Mouse (Mus musculus) MEL (cell line): ENCODE results near the gene Prkce. TPM values are rescaled to one million over a fixed set of nuclear protein-coding genes. Genes with fewer than 3 reads are reported as not detected.

Source experiments
- DNase-seq: peaks from one replicate; pipeline ENCODE4 v3.0.0; 2011; ENCODE audit warnings: low read depth, low spot score
- H3K27ac ChIP-seq: 2 replicates; pipeline ENCODE4 v1.5.1; 2012; ENCODE audit warnings: low read depth, mild to moderate bottlenecking, control low read depth, low read length, moderate library complexity; ENCODE audit not compliant: control insufficient read depth
- H3K27me3 ChIP-seq, 2 experiments: fragments of 150-350 bp in 1 of 2; sonication (generic) in 1 of 2; 2 replicates each; pipeline ENCODE4 v1.6.1; 2012; ENCODE audit warnings: low read length in 2 of 2, mild to moderate bottlenecking in 2 of 2, improper control_type of control experiment in 1 of 2, moderate library complexity in 1 of 2; ENCODE audit not compliant: insufficient read depth in 2 of 2, control insufficient read depth in 1 of 2
- H3K36me3 ChIP-seq, 2 experiments: 2 replicates each; pipeline ENCODE4 v1.6.1; 2012 to 2014; ENCODE audit warnings: low read length in 2 of 2, improper control_type of control experiment in 1 of 2, inconsistent platforms in 1 of 2, mild to moderate bottlenecking in 1 of 2; ENCODE audit not compliant: insufficient read depth in 2 of 2, control insufficient read depth in 1 of 2
- H3K4me1 ChIP-seq, 2 experiments: fragments of 150-350 bp in 1 of 2; sonication (generic) in 1 of 2; 2 replicates each; pipeline ENCODE4 v1.6.1; 2012; ENCODE audit warnings: low read length in 2 of 2, improper control_type of control experiment in 1 of 2, mild to moderate bottlenecking in 1 of 2; ENCODE audit not compliant: insufficient read depth in 2 of 2, control insufficient read depth in 1 of 2
- H3K4me3 ChIP-seq, 2 experiments: fragments of 150-350 bp in 1 of 2; sonication (generic) in 1 of 2; 2 replicates each; pipeline ENCODE4 v1.5.1; 2012; ENCODE audit warnings: low read depth in 2 of 2, low read length in 2 of 2, mild to moderate bottlenecking in 2 of 2, moderate library complexity in 2 of 2, control low read depth in 1 of 2, improper control_type of control experiment in 1 of 2; ENCODE audit not compliant: control insufficient read depth in 1 of 2, insufficient read depth in 1 of 2
- H3K79me2 ChIP-seq: 2 replicates; pipeline ENCODE4 v1.6.1; 2012; ENCODE audit warnings: mild to moderate bottlenecking, low read length, moderate library complexity; ENCODE audit not compliant: control insufficient read depth, poor library complexity, insufficient read depth
- H3K9ac ChIP-seq: 2 replicates; pipeline ENCODE4 v1.6.1; 2012; ENCODE audit warnings: low read depth, mild to moderate bottlenecking, control low read depth, low read length, moderate library complexity; ENCODE audit not compliant: control insufficient read depth, poor library complexity, severe bottlenecking
- H3K9me3 ChIP-seq: fragments of 150-350 bp; sonication (generic); replicated peaks from 2 replicates; pipeline ENCODE4 v1.6.1; 2012; ENCODE audit warnings: mild to moderate bottlenecking, low read length, improper control_type of control experiment, moderate library complexity; ENCODE audit not compliant: insufficient read depth
- BHLHE40 ChIP-seq: IDR thresholded peaks from 2 replicates; pipeline ENCODE4 v1.6.1; 2012; ENCODE audit warnings: low read depth, mild to moderate bottlenecking, inconsistent platforms, low read length, improper control_type of control experiment, borderline replicate concordance
- CHD1 ChIP-seq: IDR thresholded peaks from 2 replicates; pipeline ENCODE4 v1.6.1; 2012; ENCODE audit warnings: low read depth, mild to moderate bottlenecking, inconsistent platforms, low read length, improper control_type of control experiment
- CHD2 ChIP-seq: IDR thresholded peaks from 2 replicates; pipeline ENCODE4 v1.6.1; 2011; ENCODE audit warnings: low read length, improper control_type of control experiment
- CTCF ChIP-seq, 3 experiments: IDR thresholded peaks in 2 of 3; conservative IDR thresholded peaks in 1 of 3; 2 replicates each; pipeline ENCODE4 v1.5.1; 2011 to 2012; ENCODE audit warnings: low read length in 3 of 3, low read depth in 2 of 3, mild to moderate bottlenecking in 2 of 3, improper control_type of control experiment in 1 of 3, inconsistent platforms in 1 of 3, mixed read lengths in 1 of 3, moderate library complexity in 1 of 3; ENCODE audit not compliant: control insufficient read depth in 1 of 3, insufficient read depth in 1 of 3, poor library complexity in 1 of 3, severe bottlenecking in 1 of 3
- E2F4 ChIP-seq: IDR thresholded peaks from 2 replicates; pipeline ENCODE4 v1.6.1; 2011; ENCODE audit warnings: low read depth, low read length, improper control_type of control experiment, borderline replicate concordance
- ELF1 ChIP-seq: IDR thresholded peaks from 2 replicates; pipeline ENCODE4 v1.6.1; 2014; ENCODE audit warnings: low read depth, mild to moderate bottlenecking, inconsistent platforms, low read length, improper control_type of control experiment, moderate library complexity
- EP300 ChIP-seq, 2 experiments: IDR thresholded peaks; 2 replicates each; pipeline ENCODE4 v1.6.1; 2011; ENCODE audit warnings: improper control_type of control experiment in 2 of 2, low read length in 2 of 2, low read depth in 1 of 2, mild to moderate bottlenecking in 1 of 2
- GABPA ChIP-seq: IDR thresholded peaks from 2 replicates; pipeline ENCODE4 v1.6.1; 2012; ENCODE audit warnings: low read depth, mild to moderate bottlenecking, inconsistent platforms, low read length, improper control_type of control experiment, moderate library complexity
- GATA1 ChIP-seq: IDR thresholded peaks from 2 replicates; pipeline ENCODE4 v1.6.1; 2011; ENCODE audit warnings: low read depth, low read length, improper control_type of control experiment
- JUND ChIP-seq: IDR thresholded peaks from 2 replicates; pipeline ENCODE4 v1.6.1; 2011; ENCODE audit warnings: low read depth, mild to moderate bottlenecking, improper control_type of control experiment, low read length
- KAT2A ChIP-seq: conservative IDR thresholded peaks from 2 replicates; pipeline ENCODE4 v1.6.1; 2012; ENCODE audit warnings: low read depth, low read length, improper control_type of control experiment, inconsistent platforms
- MAFK ChIP-seq: IDR thresholded peaks from 2 replicates; pipeline ENCODE4 v1.6.1; 2011; ENCODE audit warnings: low read depth, mild to moderate bottlenecking, low read length, improper control_type of control experiment, borderline replicate concordance
- MAX ChIP-seq: IDR thresholded peaks from 2 replicates; pipeline ENCODE4 v1.6.1; 2011; ENCODE audit warnings: low read length, improper control_type of control experiment
- MAZ ChIP-seq: IDR thresholded peaks from 2 replicates; pipeline ENCODE4 v1.6.1; 2012; ENCODE audit warnings: low read depth, mild to moderate bottlenecking, inconsistent platforms, low read length, improper control_type of control experiment
- MYB ChIP-seq: IDR thresholded peaks from 2 replicates; pipeline ENCODE4 v1.6.1; 2011; ENCODE audit warnings: mild to moderate bottlenecking, low read depth, low read length, improper control_type of control experiment
- NELFE ChIP-seq: IDR thresholded peaks from 2 replicates; pipeline ENCODE4 v1.6.1; 2011; ENCODE audit warnings: low read depth, low read length, improper control_type of control experiment
- POLR2A ChIP-seq, 2 experiments: IDR thresholded peaks; 2 replicates each; pipeline ENCODE4 v1.6.1; 2011 to 2012; ENCODE audit warnings: low read length in 2 of 2, mild to moderate bottlenecking in 2 of 2, control low read depth in 1 of 2, improper control_type of control experiment in 1 of 2, low read depth in 1 of 2, moderate library complexity in 1 of 2; ENCODE audit not compliant: control insufficient read depth in 1 of 2, insufficient read depth in 1 of 2, poor library complexity in 1 of 2
- POLR2AphosphoS2 ChIP-seq: IDR thresholded peaks from 2 replicates; pipeline ENCODE4 v1.6.1; 2011; ENCODE audit warnings: low read length, improper control_type of control experiment
- RAD21 ChIP-seq: IDR thresholded peaks from 2 replicates; pipeline ENCODE4 v1.6.1; 2011; ENCODE audit warnings: mild to moderate bottlenecking, low read depth, low read length, improper control_type of control experiment
- RCOR1 ChIP-seq: IDR thresholded peaks from 2 replicates; pipeline ENCODE4 v1.6.1; 2012; ENCODE audit warnings: low read depth, mild to moderate bottlenecking, inconsistent platforms, low read length, improper control_type of control experiment
- SMC3 ChIP-seq: IDR thresholded peaks from 2 replicates; pipeline ENCODE4 v1.6.1; 2011; ENCODE audit warnings: low read depth, low read length, improper control_type of control experiment
- TCF12 ChIP-seq: IDR thresholded peaks from 2 replicates; pipeline ENCODE4 v1.6.1; 2014; ENCODE audit warnings: low read depth, mild to moderate bottlenecking, inconsistent platforms, low read length, improper control_type of control experiment, moderate library complexity
- UBTF ChIP-seq: IDR thresholded peaks from 2 replicates; pipeline ENCODE4 v1.6.1; 2012; ENCODE audit warnings: low read depth, mild to moderate bottlenecking, inconsistent platforms, low read length, improper control_type of control experiment, moderate library complexity, borderline replicate concordance; ENCODE audit not compliant: insufficient read depth
- USF1 ChIP-seq: IDR thresholded peaks from 2 replicates; pipeline ENCODE4 v1.6.1; 2014; ENCODE audit warnings: low read depth, mild to moderate bottlenecking, inconsistent platforms, low read length, improper control_type of control experiment, moderate library complexity
- ZC3H11A ChIP-seq: IDR thresholded peaks from 2 replicates; pipeline ENCODE4 v1.6.1; 2012; ENCODE audit warnings: low read depth, mild to moderate bottlenecking, inconsistent platforms, low read length, improper control_type of control experiment
- ZKSCAN1 ChIP-seq: IDR thresholded peaks from 2 replicates; pipeline ENCODE4 v1.6.1; 2012; ENCODE audit warnings: low read depth, mild to moderate bottlenecking, inconsistent platforms, low read length, improper control_type of control experiment, moderate library complexity
- ZNF384 ChIP-seq: IDR thresholded peaks from 2 replicates; pipeline ENCODE4 v1.6.1; 2012; ENCODE audit warnings: low read depth, mild to moderate bottlenecking, inconsistent platforms, low read length, improper control_type of control experiment
- polyA plus RNA-seq, 2 experiments: library from polyadenylated mRNA; stranded (reverse) in 1 of 2; unstranded in 1 of 2; fragments of >175 nt in 1 of 2; fragments of >200 nt in 1 of 2; gene quantifications; 2 replicates each; pipeline versions ENCODE4 v1.2.1 to v1.2.4; 2012; ENCODE audit warnings: low replicate concordance in 2 of 2, low read depth in 1 of 2; ENCODE audit not compliant: insufficient read length in 2 of 2, insufficient read depth in 1 of 2, missing spikeins in 1 of 2
- total RNA-seq: library from RNA; depleted of rRNA; stranded (reverse); fragments of 300-350 nt; gene quantifications from 2 replicates; pipeline ENCODE4 v1.2.3, GENCODE M21; 2012

The Prkce gene
- total and polyA plus RNA-seq, 3 experiments = 3.0 to 5.3 TPM; not detected in 1

GRCm38 (mm10) chr17:86610271-86610969 lies 442.8 kb downstream of the Prkce start (continued):
- no peak for TF ChIP-seq E2F4
- TF ChIP-seq TCF12 = peak; percentile 76
- no peak; the same call in 1 of the 2 replicates for TF ChIP-seq KAT2A
- TF ChIP-seq POLR2AphosphoS2 = no peak
- peak; percentile 81 for TF ChIP-seq GATA1
- TF ChIP-seq RAD21 = no peak
- TF ChIP-seq EP300 (IDR thresholded peaks at IDR 0.05; ENCODE audit: low read depth in 1 of 2, low read length in 2 of 2) = peak; percentile 74 to 75; a peak in 3 of 4 replicates
- TF ChIP-seq MYB = no peak
- peak; percentile 74 for TF ChIP-seq RCOR1
- TF ChIP-seq MAX = peak; percentile 27; the same call in 1 of the 2 replicates
- TF ChIP-seq NELFE = no peak
- TF ChIP-seq POLR2A (IDR thresholded peaks at IDR 0.05; ENCODE audit: control insufficient read depth in 1 of 2, insufficient read depth in 1 of 2, low read depth in 1 of 2, low read length in 2 of 2, poor library complexity in 1 of 2) = no peak

DNA sequence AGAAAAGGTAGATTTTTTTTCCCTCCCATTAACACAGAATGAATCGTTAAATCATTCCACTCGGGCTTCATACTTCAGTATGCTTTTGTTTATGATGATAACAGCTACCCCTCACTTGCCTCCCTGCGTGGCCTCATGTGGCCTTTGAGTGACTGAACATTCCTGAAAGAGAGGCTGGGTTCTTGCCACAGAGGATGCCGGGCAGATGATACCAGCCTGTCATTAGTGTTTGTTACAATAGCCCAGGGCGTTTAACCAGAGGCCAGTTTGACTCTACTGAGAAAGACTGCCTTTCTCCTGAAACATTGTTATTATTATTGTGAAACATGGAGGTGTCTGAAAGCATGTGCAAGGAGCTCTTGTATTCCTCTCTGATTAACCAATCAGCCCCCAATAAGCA lies 444.2 kb downstream of the Prkce start:
- TF ChIP-seq NELFE = no peak
- TF ChIP-seq POLR2AphosphoS2 = no peak
- no peak for TF ChIP-seq CTCF (IDR thresholded peaks at IDR 0.05 in 2 of 3, conservative IDR thresholded peaks at IDR 0.05 in 1 of 3; ENCODE audit: control insufficient read depth in 1 of 3, insufficient read depth in 1 of 3, low read depth in 2 of 3, low read length in 3 of 3, poor library complexity in 1 of 3, severe bottlenecking in 1 of 3)
- no peak for TF ChIP-seq BHLHE40
- TF ChIP-seq USF1 = no peak
- TF ChIP-seq JUND = no peak
- no peak for TF ChIP-seq GABPA
- TF ChIP-seq MAZ = no peak
- no peak for TF ChIP-seq ELF1
- TF ChIP-seq MAFK = no peak
- no peak for TF ChIP-seq ZC3H11A
- TF ChIP-seq ZKSCAN1 = no peak
- no peak for TF ChIP-seq ZNF384
- no peak for TF ChIP-seq UBTF
- no peak for TF ChIP-seq E2F4
- no peak for TF ChIP-seq TCF12
- TF ChIP-seq CHD1 = no peak
- TF ChIP-seq CHD2 = no peak
- no peak for TF ChIP-seq SMC3
- TF ChIP-seq GATA1 = no peak
- Histone ChIP-seq H3K36me3 (peaks cover 0 to 13% of the 10 kb centered on the region in 2 experiments; a peak in 2 of 4 replicates), H3K9me3 (no peaks in the 10 kb centered on the region), H3K4me1 (peaks cover 5 to 20% of the 10 kb centered on the region in 2 experiments; a peak in 3 of 4 replicates), H3K9ac (no peak overlapping the region), H3K27ac (no peak overlapping the region), H3K4me3 (no peak overlapping the region), H3K27me3 (no peaks in the 10 kb centered on the region), H3K79me2 (no peaks in the 10 kb centered on the region)
- DNase-seq = no peak
